Mouse (Mus musculus) effector memory CD4-positive, alpha-beta T cell, adult 7 months (primary cell): Measurements from ENCODE around the gene Nup62. TPM values are rescaled to one million over a fixed set of nuclear protein-coding genes. Genes with fewer than 3 reads are reported as not detected.

Experiments
- polyA plus RNA-seq: library from polyadenylated mRNA; unstranded; fragments of 100-300 nt; shearing (Covaris generic); gene quantifications from one replicate; pipeline ENCODE4 v1.2.1, GENCODE M21; 2017

Gene Nup62
- polyA plus RNA-seq, result 31.8 TPM

GRCm38 (mm10) chr7:44815721-44816469 is at the start of gene Nup62, which contains the start of gene Il4i1:
Gene Nup62, plus strand, starts transcription at chr7:44816088.
Gene Il4i1, plus strand, starts transcription at chr7:44816387.

GRCm38 (mm10) chr7:44816470-44817021 is 658 bp downstream of the Nup62 start, which contains the start of gene Atf5:
Gene Atf5, minus strand, starts transcription at chr7:44816658.

GRCm38 (mm10) chr7:44848561-44849415 is 32.9 kb downstream of the Nup62 start, which contains the start of the genes Akt1s1 and Tbc1d17:
Gene Akt1s1, plus strand, starts transcription at chr7:44848991.
Gene Tbc1d17, minus strand, starts transcription at chr7:44849079.

GRCm38 (mm10) chr7:44857042-44857552 is 41.2 kb downstream of the Nup62 start, which contains the start of gene Pnkp:
Gene Pnkp, plus strand, starts transcription at chr7:44857139.

GRCm38 (mm10) chr7:44869697-44870528 is 54.0 kb downstream of the Nup62 start, which contains the start of gene Ptov1:
Gene Ptov1, minus strand, starts transcription at chr7:44869788.

Other genes starting within 250 kb of the Nup62 start
- gene Napsa, start 243.7 kb upstream of the Nup62 start, polyA plus RNA-seq, result not detected
- gene Kcnc3, start 225.4 kb upstream of the Nup62 start, polyA plus RNA-seq, result 0.16 TPM
- gene Myh14, start 145.2 kb upstream of the Nup62 start, polyA plus RNA-seq, result 0.89 TPM
- not detected for gene Izumo2, start 107.3 kb upstream of the Nup62 start, polyA plus RNA-seq
- gene Vrk3, start 67.7 kb upstream of the Nup62 start, polyA plus RNA-seq, result 85.2 TPM
- 0.40 TPM for gene Zfp473, start 65.0 kb upstream of the Nup62 start, polyA plus RNA-seq
- gene Il4i1, start 299 bp downstream of the Nup62 start, polyA plus RNA-seq, result 0.23 TPM
- 0.22 TPM for gene Atf5, start 570 bp downstream of the Nup62 start, polyA plus RNA-seq
- gene Akt1s1, start 32.9 kb downstream of the Nup62 start, polyA plus RNA-seq, result 18.9 TPM
- gene Tbc1d17, start 33.0 kb downstream of the Nup62 start, polyA plus RNA-seq, result 66.3 TPM
- 71.7 TPM for gene Pnkp, start 41.1 kb downstream of the Nup62 start, polyA plus RNA-seq
- 20.2 TPM for gene Ptov1, start 53.7 kb downstream of the Nup62 start, polyA plus RNA-seq
- gene Med25, start 76.6 kb downstream of the Nup62 start, polyA plus RNA-seq, result 52.8 TPM
- gene Fuz, start 80.0 kb downstream of the Nup62 start, polyA plus RNA-seq, result 18.5 TPM
- 45.9 TPM for gene Ap2a1, start 113.4 kb downstream of the Nup62 start, polyA plus RNA-seq
- gene Tsks, start 127.1 kb downstream of the Nup62 start, polyA plus RNA-seq, result 0.28 TPM
- gene Cpt1c, start 158.8 kb downstream of the Nup62 start, polyA plus RNA-seq, result 0.67 TPM
- gene Prmt1, start 170.5 kb downstream of the Nup62 start, polyA plus RNA-seq, result 143 TPM
- 134 TPM for gene Irf3, start 181.6 kb downstream of the Nup62 start, polyA plus RNA-seq
- gene Bcl2l12, start 182.6 kb downstream of the Nup62 start, polyA plus RNA-seq, result 13.6 TPM
- 22.3 TPM for gene Scaf1, start 200.3 kb downstream of the Nup62 start, polyA plus RNA-seq
- gene Rras, start 201.9 kb downstream of the Nup62 start, polyA plus RNA-seq, result 25.1 TPM
- gene Prr12, start 236.8 kb downstream of the Nup62 start, polyA plus RNA-seq, result 1.0 TPM
- 78.5 TPM for gene Nosip, start 246.3 kb downstream of the Nup62 start, polyA plus RNA-seq
- gene Prrg2, start 246.6 kb downstream of the Nup62 start, polyA plus RNA-seq, result 1.6 TPM